Mouse (Mus musculus): ENCODE measurements around the gene Mboat2. TPM values are rescaled to one million over a fixed set of nuclear protein-coding genes. Genes with fewer than 3 reads are reported as not detected.

Mboat2 gene
- polyA plus RNA-seq, 1 experiment = not detected

DNA sequence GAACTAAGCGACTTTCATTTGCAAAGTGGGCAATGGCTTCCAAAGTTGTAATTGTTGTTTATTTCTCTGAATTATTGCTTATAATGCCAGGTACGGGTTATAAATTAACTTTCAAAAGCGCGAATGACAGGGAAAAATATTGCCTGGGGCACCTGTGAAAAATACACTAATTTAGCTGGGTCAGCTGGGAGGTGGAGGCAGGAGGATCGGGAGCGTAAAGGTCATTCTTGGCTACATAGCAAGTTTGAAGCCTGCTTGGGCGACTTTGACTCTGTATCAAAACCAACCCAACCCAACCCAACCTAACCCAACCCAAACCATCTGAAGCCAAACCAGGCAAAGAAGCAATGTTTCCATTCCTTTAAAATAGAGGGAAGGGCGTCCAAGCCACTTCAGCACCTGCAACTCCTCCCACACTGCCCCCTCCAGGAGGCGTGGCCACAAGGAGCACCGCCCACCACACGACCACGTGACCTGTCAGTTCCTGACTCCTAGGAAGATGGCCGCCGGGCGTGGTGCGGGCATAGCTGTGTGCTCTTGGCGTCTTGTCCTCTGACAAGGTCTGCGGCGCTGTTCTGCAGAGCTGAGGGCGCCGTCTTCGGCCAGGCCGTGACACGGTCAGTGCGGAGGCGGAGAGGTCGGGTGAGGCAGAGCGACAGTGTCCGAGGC lies 143.9 kb downstream of the Mboat2 start, which contains the start of gene Kidins220:
Kidins220 (plus strand) TSS at position 480 of the 669 bp plus-strand sequence.
- H3K27ac ChIP-seq (ENCODE audit: insufficient read depth, low read depth, low read length) = peak within 1 kb of the TSS; percentile 68
- 0 out of 2 replicates have a peak, but pooled peaks cover 3% of the 10 kb centered on the region for H3K4me1 ChIP-seq (ENCODE audit: control insufficient read depth, insufficient read depth, low read length)
- TF ChIP-seq POLR2A (IDR thresholded peaks at IDR 0.05; ENCODE audit: insufficient read depth, low read depth, low read length) (peak; percentile 74; the same call in 1 of the 2 replicates), CTCF (IDR thresholded peaks at IDR 0.05; ENCODE audit: insufficient read depth, low read depth, low read length) (no peak)
- peak within 1 kb of the TSS; percentile 85 for H3K4me3 ChIP-seq (ENCODE audit: insufficient read depth, low read depth, low read length)
- 13% methylated on average over 29 of the region's 29 CpGs for WGBS

DNA sequence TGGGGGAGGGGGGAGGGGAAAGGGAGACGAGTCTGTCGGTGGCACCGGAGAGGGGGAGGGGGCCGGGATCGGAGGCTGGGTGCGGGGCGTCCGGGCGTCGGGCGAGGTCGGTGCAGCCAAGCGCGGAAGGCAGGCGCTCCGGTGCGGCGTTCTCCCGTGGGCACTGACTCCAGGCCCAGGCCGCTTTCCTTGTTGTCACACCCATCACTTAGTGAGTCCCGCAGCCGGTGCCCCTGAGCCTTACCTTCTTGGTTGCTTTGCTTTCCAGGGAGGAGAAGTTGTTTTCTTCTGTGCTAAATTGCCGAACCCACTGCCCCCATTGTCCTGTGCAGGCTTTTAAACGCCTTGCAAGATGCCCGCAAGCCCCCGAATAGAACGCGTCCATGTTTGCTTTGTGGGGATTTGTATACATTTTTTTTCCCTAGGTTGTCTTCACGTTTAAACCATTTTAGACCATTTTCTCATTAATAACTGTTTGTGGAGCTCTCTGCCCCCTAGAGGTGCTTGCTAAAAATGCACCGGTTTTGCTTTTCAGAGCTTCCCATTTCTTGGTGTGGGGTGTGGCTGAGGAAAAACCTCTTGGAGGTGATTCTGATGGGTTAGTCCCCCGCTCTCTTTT lies 144.5 kb downstream of the Mboat2 start:
- TF ChIP-seq CTCF (IDR thresholded peaks at IDR 0.05; ENCODE audit: insufficient read depth, low read depth, low read length) (0 out of 2 replicates have a peak, but pooled peaks have one; percentile 7), POLR2A (IDR thresholded peaks at IDR 0.05; ENCODE audit: insufficient read depth, low read depth, low read length) (no peak)
- WGBS = under 1% methylated on average over 31 of the region's 31 CpGs
- H3K27ac ChIP-seq (ENCODE audit: insufficient read depth, low read depth, low read length) = peak overlapping the region; percentile 68; the same call in 1 of the 2 replicates
- H3K4me3 ChIP-seq (ENCODE audit: insufficient read depth, low read depth, low read length) = peak overlapping the region; percentile 85
- peaks cover 5% of the 10 kb centered on the region; the same call in 1 of the 2 replicates for H3K4me1 ChIP-seq (ENCODE audit: control insufficient read depth, insufficient read depth, low read length)

DNA sequence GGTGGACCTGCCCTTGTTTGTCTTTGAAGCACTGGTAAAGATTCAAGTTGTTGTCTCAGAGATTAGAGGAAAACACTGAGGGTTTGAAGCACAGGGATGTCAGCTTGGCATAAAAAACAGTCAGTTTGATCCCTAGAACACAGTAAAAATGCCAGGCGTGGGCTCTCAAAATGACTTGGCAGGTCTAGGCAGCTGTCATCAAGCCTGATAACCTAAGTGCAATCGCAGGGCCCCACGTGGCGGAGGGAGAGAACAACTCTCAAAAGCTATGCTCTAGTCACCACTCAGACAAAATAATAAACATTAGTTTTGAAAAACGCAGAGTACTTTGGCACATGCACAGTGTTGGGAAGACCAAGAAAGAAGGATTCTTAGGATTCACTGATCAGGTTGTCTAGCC lies 154.5 kb downstream of the Mboat2 start:
- Histone ChIP-seq H3K4me1 (ENCODE audit: control insufficient read depth, insufficient read depth, low read length) (no peaks in the 10 kb centered on the region; the same call in 1 of the 2 replicates), H3K27ac (ENCODE audit: insufficient read depth, low read depth, low read length) (no peak overlapping the region), H3K4me3 (ENCODE audit: insufficient read depth, low read depth, low read length) (no peak overlapping the region)
- TF ChIP-seq POLR2A (IDR thresholded peaks at IDR 0.05; ENCODE audit: insufficient read depth, low read depth, low read length) (no peak), CTCF (IDR thresholded peaks at IDR 0.05; ENCODE audit: insufficient read depth, low read depth, low read length) (no peak)
- WGBS = 76% methylated on average over 5 of the region's 5 CpGs

DNA sequence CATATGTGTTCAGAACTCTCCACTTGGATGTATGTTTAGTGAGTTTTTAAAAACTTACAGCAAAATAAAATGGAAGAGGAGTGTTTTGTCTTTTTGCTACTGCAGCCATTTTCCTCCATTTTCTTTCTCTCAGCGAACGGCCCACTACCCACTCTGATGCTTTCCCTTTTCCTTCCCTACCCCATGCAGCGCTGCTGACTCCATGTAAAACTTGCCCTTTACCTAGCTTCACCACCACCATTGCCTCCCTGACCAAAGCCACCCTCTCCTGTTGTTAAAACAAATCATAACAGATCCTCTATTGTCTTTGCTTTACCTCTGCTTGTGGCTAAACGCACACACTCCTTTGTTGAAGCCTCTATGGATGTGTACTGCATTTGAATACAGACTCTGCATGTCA lies 164.7 kb downstream of the Mboat2 start:
- no peak overlapping the region for H3K27ac ChIP-seq (ENCODE audit: insufficient read depth, low read depth, low read length)
- no peaks in the 10 kb centered on the region for H3K4me1 ChIP-seq (ENCODE audit: control insufficient read depth, insufficient read depth, low read length)
- TF ChIP-seq POLR2A (IDR thresholded peaks at IDR 0.05; ENCODE audit: insufficient read depth, low read depth, low read length) = no peak
- no peak for TF ChIP-seq CTCF (IDR thresholded peaks at IDR 0.05; ENCODE audit: insufficient read depth, low read depth, low read length)
- 91% methylated on average over 4 of the region's 4 CpGs for WGBS
- no peak overlapping the region for H3K4me3 ChIP-seq (ENCODE audit: insufficient read depth, low read depth, low read length)

DNA sequence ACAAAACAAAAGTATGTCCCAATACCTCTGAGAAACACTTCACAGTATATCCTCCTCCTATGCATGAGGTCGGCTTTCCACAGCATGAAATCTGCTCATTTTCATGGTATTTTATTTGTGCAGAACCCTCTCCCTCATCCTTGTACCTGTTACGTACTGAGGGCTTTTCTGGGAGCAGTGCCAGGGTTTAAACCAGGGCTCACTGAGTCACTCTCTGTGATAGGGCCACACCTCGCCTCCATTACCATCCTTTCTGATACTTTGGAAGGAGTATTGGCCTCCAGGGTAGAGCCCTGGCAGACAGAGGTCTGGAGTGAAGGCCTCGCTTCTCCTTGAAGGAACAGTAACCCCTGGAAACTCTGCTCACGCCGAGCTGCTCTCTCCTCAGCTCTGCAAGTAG lies 174.7 kb downstream of the Mboat2 start:
- 80% methylated on average over 6 of the region's 6 CpGs for WGBS
- Histone ChIP-seq H3K4me3 (ENCODE audit: insufficient read depth, low read depth, low read length) (no peak overlapping the region), H3K4me1 (ENCODE audit: control insufficient read depth, insufficient read depth, low read length) (no peaks in the 10 kb centered on the region), H3K27ac (ENCODE audit: insufficient read depth, low read depth, low read length) (no peak overlapping the region)
- TF ChIP-seq POLR2A (IDR thresholded peaks at IDR 0.05; ENCODE audit: insufficient read depth, low read depth, low read length) = no peak
- TF ChIP-seq CTCF (IDR thresholded peaks at IDR 0.05; ENCODE audit: insufficient read depth, low read depth, low read length) = no peak

DNA sequence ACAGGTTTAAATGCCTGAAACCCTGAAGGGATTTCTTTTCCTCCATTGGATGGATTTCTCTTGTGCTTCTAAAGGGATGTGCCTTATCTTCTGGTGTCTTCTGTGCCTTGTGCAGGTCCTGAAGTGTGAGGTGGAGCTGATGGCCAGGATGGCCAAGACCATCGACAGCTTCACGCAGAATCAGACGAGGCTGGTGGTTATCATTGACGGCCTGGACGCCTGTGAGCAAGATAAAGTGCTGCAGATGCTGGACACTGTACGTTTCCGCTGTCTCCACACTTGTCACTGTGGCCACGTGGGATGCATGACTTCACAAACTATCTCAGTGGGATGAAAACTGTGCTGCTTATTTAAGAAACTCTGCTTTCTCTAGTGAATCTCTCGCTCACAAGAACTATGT lies 179.3 kb downstream of the Mboat2 start:
- H3K4me1 ChIP-seq (ENCODE audit: control insufficient read depth, insufficient read depth, low read length) = peaks cover 3% of the 10 kb centered on the region; the same call in 1 of the 2 replicates
- 90% methylated on average over 9 of the region's 9 CpGs for WGBS
- H3K4me3 ChIP-seq (ENCODE audit: insufficient read depth, low read depth, low read length) = no peak overlapping the region
- no peak for TF ChIP-seq CTCF (IDR thresholded peaks at IDR 0.05; ENCODE audit: insufficient read depth, low read depth, low read length)
- TF ChIP-seq POLR2A (IDR thresholded peaks at IDR 0.05; ENCODE audit: insufficient read depth, low read depth, low read length) = no peak
- no peak overlapping the region for H3K27ac ChIP-seq (ENCODE audit: insufficient read depth, low read depth, low read length)

DNA sequence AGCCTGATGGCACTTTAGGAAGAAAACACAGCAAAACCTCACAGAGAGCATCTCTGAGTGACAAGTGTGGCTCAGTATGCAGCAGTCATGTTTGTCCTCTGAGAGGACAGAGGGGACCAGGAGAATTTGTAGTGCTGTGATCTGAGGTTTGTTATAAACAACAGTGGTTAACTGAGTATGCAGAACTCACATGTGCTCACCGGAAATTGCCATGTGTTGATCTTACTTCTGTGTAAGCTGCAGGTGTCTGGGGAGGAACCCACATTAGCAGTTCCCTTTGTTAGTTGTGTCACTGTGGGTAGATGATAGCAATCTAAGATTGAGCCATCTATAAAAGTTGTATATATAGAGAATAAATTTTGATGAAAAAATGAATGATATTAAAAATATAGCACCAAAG lies 179.7 kb downstream of the Mboat2 start:
- WGBS = 86% methylated on average over 1 of the region's 1 CpGs
- no peak overlapping the region for H3K27ac ChIP-seq (ENCODE audit: insufficient read depth, low read depth, low read length)
- TF ChIP-seq POLR2A (IDR thresholded peaks at IDR 0.05; ENCODE audit: insufficient read depth, low read depth, low read length) (no peak), CTCF (IDR thresholded peaks at IDR 0.05; ENCODE audit: insufficient read depth, low read depth, low read length) (no peak)
- H3K4me3 ChIP-seq (ENCODE audit: insufficient read depth, low read depth, low read length) = no peak overlapping the region
- H3K4me1 ChIP-seq (ENCODE audit: control insufficient read depth, insufficient read depth, low read length) = peaks cover 3% of the 10 kb centered on the region; the same call in 1 of the 2 replicates

DNA sequence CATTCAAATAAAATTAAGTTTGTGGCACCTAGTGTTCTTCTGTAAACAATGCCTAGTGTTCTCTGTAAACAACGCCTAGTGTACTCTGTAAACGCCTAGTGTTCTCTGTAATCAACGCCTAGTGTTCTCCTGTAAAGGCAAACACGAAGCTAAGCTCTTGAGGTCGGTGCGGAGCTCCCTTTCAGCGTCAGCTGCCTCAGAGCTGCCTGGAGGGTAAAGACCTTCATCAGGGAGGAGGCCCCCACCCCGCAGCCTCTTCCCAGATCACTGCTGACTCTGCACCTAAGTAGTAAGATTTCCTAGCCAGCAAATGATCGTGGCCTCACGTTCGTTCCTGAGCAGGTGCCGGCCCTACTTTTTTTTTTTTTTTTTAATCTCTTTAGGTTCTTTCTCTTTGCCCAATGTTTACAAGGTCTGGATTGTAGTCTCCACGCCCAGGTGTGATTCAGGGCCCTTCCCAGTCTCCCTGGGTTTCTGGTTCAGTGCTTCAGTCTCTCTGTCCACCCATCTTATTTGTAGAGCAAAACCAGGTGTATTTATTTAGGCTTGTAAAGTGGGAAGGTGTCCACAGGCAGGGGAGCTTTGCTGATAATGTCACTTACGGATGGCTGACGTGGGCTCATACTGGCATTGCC lies 181.2 kb downstream of the Mboat2 start:
- 72% methylated on average over 15 of the region's 15 CpGs for WGBS
- H3K4me1 ChIP-seq (ENCODE audit: control insufficient read depth, insufficient read depth, low read length) = peaks cover 3% of the 10 kb centered on the region; the same call in 1 of the 2 replicates
- no peak overlapping the region for H3K4me3 ChIP-seq (ENCODE audit: insufficient read depth, low read depth, low read length)
- H3K27ac ChIP-seq (ENCODE audit: insufficient read depth, low read depth, low read length) = no peak overlapping the region
- TF ChIP-seq POLR2A (IDR thresholded peaks at IDR 0.05; ENCODE audit: insufficient read depth, low read depth, low read length) = no peak
- TF ChIP-seq CTCF (IDR thresholded peaks at IDR 0.05; ENCODE audit: insufficient read depth, low read depth, low read length) = no peak
